Mouse (Mus musculus) heart, embryonic 16.5 days (tissue): ENCODE results near the gene Coro2b. TPM values are rescaled to one million over a fixed set of nuclear protein-coding genes. Genes with fewer than 3 reads are reported as not detected.

Experiments
- ATAC-seq: fragments of 200-750 bp; cut with Nextera tagmentation; replicated peaks from 2 replicates; pipeline ENCODE4 v1.8.0; 2017; ENCODE audit warnings: moderate number of reproducible peaks; ENCODE audit not compliant: insufficient read depth, low FRiP score; ENCODE audit errors: extremely low read depth
- H3K27ac ChIP-seq: fragments of 300-500 bp; sonication (generic); 2 replicates; pipeline ENCODE4 v1.5.1; 2014; ENCODE audit warnings: mild to moderate bottlenecking, low read length, control low read depth, moderate library complexity
- H3K27me3 ChIP-seq: fragments of 300-500 bp; sonication (generic); 2 replicates; pipeline ENCODE4 v1.6.1; 2014; ENCODE audit warnings: low read length, mixed read lengths; ENCODE audit not compliant: control insufficient read depth, insufficient read depth
- H3K36me3 ChIP-seq: fragments of 300-500 bp; sonication (generic); 2 replicates; pipeline ENCODE4 v1.6.1; 2014; ENCODE audit not compliant: control insufficient read depth, insufficient read depth
- H3K4me1 ChIP-seq: fragments of 300-500 bp; sonication (generic); 2 replicates; pipeline ENCODE4 v1.6.1; 2014; ENCODE audit warnings: low read length, mixed read lengths; ENCODE audit not compliant: control insufficient read depth, insufficient read depth
- H3K4me2 ChIP-seq: fragments of 300-500 bp; sonication (generic); 2 replicates; pipeline ENCODE4 v1.6.1; 2014; ENCODE audit warnings: low read depth, mild to moderate bottlenecking, control low read depth, low read length
- H3K4me3 ChIP-seq: fragments of 300-500 bp; sonication (generic); 2 replicates; pipeline ENCODE4 v1.5.1; 2014; ENCODE audit warnings: mild to moderate bottlenecking, control low read depth, low read length
- H3K9ac ChIP-seq: fragments of 300-500 bp; sonication (generic); 2 replicates; pipeline ENCODE4 v1.6.1; 2014; ENCODE audit warnings: low read length, control low read depth
- H3K9me3 ChIP-seq: fragments of 300-500 bp; sonication (generic); replicated peaks from 2 replicates; pipeline ENCODE4 v1.6.1; 2016; ENCODE audit warnings: low read length; ENCODE audit not compliant: control insufficient read depth
- WGBS: fragments of 180-500 bp; shearing (Covaris S2); extraction: QIAGEN DNeasy Blood & Tissue Kit; methylation state at CpG from one replicate; pipeline ENCODE4 v1.1.7; 2014; 5-methylcytosine and 5-hydroxymethylcytosine counted together
- polyA plus RNA-seq: library from polyadenylated mRNA; unstranded; fragments of >200 nt; fragmentation: Nextera tagmentation; extraction: Ambion mirVana; gene quantifications from 2 replicates; pipeline ENCODE4 v1.2.1, GENCODE M21; 2015

Gene Coro2b
- polyA plus RNA-seq, 1 experiment from 2014 or later, result 7.1 TPM

GRCm38 (mm10) chr9:62435613-62436318, 101.1 kb downstream of the Coro2b start:
- H3K9ac ChIP-seq, result peak overlapping the region; percentile 49

GRCm38 (mm10) chr9:62432261-62433060, 104.4 kb downstream of the Coro2b start:
- no peak overlapping the region for H3K4me2 ChIP-seq
- H3K27me3 ChIP-seq, result no peaks in the 10 kb centered on the region
- H3K27ac ChIP-seq, result peak overlapping the region; percentile 18; the same call in 1 of the 2 replicates
- H3K9ac ChIP-seq, result no peak overlapping the region; the same call in 1 of the 2 replicates
- H3K36me3 ChIP-seq, result peaks cover 5% of the 10 kb centered on the region
- H3K4me3 ChIP-seq, result no peak overlapping the region
- H3K4me1 ChIP-seq, result peaks cover 32% of the 10 kb centered on the region
- no peak for ATAC-seq
- H3K9me3 ChIP-seq, result no peaks in the 10 kb centered on the region
- 69% methylated on average over 15 of the region's 15 CpGs for whole genome bisulfite sequencing

More at GRCm38 (mm10) chr9:62435613-62436318, 101.1 kb downstream of the Coro2b start:
- Histone ChIP-seq H3K9me3 (no peaks in the 10 kb centered on the region), H3K27ac (peak overlapping the region; percentile 95), H3K27me3 (no peaks in the 10 kb centered on the region), H3K4me3 (no peak overlapping the region), H3K36me3 (no peaks in the 10 kb centered on the region), H3K4me1 (peaks cover 46% of the 10 kb centered on the region), H3K4me2 (peak overlapping the region; percentile 33)
- 3% methylated on average over 12 of the region's 12 CpGs for WGBS
- ATAC-seq, result peak; percentile 89

- WGBS, result 92% methylated on average over 4 of the region's 4 CpGs
- Histone ChIP-seq H3K36me3 (peaks cover 5% of the 10 kb centered on the region), H3K4me2 (no peak overlapping the region), H3K9me3 (no peaks in the 10 kb centered on the region), H3K27me3 (no peaks in the 10 kb centered on the region), H3K4me1 (peaks cover 19% of the 10 kb centered on the region), H3K27ac (no peak overlapping the region), H3K9ac (no peak overlapping the region), H3K4me3 (no peak overlapping the region)
- ATAC-seq, result no peak
Observed at GRCm38 (mm10) chr9:62430741-62431140, 106.1 kb downstream of the Coro2b start.

GRCm38 (mm10) chr9:62427010-62427409, 109.8 kb downstream of the Coro2b start:
- no peak for ATAC-seq
- Histone ChIP-seq H3K4me1 (no peaks in the 10 kb centered on the region), H3K27me3 (no peaks in the 10 kb centered on the region), H3K9me3 (no peaks in the 10 kb centered on the region), H3K4me2 (no peak overlapping the region), H3K4me3 (no peak overlapping the region), H3K36me3 (peaks cover 5% of the 10 kb centered on the region), H3K27ac (no peak overlapping the region), H3K9ac (no peak overlapping the region)
- 69% methylated on average over 8 of the region's 8 CpGs for WGBS

GRCm38 (mm10) chr9:62426531-62426930, 110.3 kb downstream of the Coro2b start:
- H3K4me1 ChIP-seq, result no peaks in the 10 kb centered on the region
- H3K36me3 ChIP-seq, result peaks cover 5% of the 10 kb centered on the region
- H3K9me3 ChIP-seq, result no peaks in the 10 kb centered on the region
- H3K9ac ChIP-seq, result no peak overlapping the region
- no peak overlapping the region for H3K4me3 ChIP-seq
- H3K4me2 ChIP-seq, result no peak overlapping the region
- no peak overlapping the region for H3K27ac ChIP-seq
- 91% methylated on average over 6 of the region's 6 CpGs for WGBS
- ATAC-seq, result no peak
- no peaks in the 10 kb centered on the region for H3K27me3 ChIP-seq

GRCm38 (mm10) chr9:62426021-62426420, 110.8 kb downstream of the Coro2b start:
- no peak overlapping the region for H3K9ac ChIP-seq

GRCm38 (mm10) chr9:62425265-62425664, 111.6 kb downstream of the Coro2b start:
- H3K27me3 ChIP-seq, result no peaks in the 10 kb centered on the region
- no peak for ATAC-seq
- peak overlapping the region; percentile 40 for H3K27ac ChIP-seq
- H3K4me3 ChIP-seq, result no peak overlapping the region
- H3K4me1 ChIP-seq, result peaks cover 5% of the 10 kb centered on the region; the same call in 1 of the 2 replicates
- peaks cover 4% of the 10 kb centered on the region for H3K36me3 ChIP-seq
- H3K9me3 ChIP-seq, result no peaks in the 10 kb centered on the region
- H3K9ac ChIP-seq, result no peak overlapping the region
- WGBS, result 38% methylated on average over 5 of the region's 5 CpGs
- no peak overlapping the region for H3K4me2 ChIP-seq

More at GRCm38 (mm10) chr9:62426021-62426420, 110.8 kb downstream of the Coro2b start:
- Histone ChIP-seq H3K4me2 (no peak overlapping the region), H3K9me3 (no peaks in the 10 kb centered on the region), H3K27me3 (no peaks in the 10 kb centered on the region), H3K27ac (no peak overlapping the region), H3K36me3 (peaks cover 5% of the 10 kb centered on the region), H3K4me1 (0 out of 2 replicates have a peak, but pooled peaks cover 3% of the 10 kb centered on the region), H3K4me3 (no peak overlapping the region)
- 81% methylated on average over 19 of the region's 19 CpGs for WGBS
- ATAC-seq, result no peak

GRCm38 (mm10) chr9:62423871-62424270, 113.0 kb downstream of the Coro2b start:
- H3K4me3 ChIP-seq, result no peak overlapping the region
- no peak overlapping the region for H3K4me2 ChIP-seq
- H3K27me3 ChIP-seq, result no peaks in the 10 kb centered on the region
- H3K36me3 ChIP-seq, result no peaks in the 10 kb centered on the region
- H3K27ac ChIP-seq, result no peak overlapping the region
- WGBS, result 93% methylated on average over 10 of the region's 10 CpGs
- H3K4me1 ChIP-seq, result peaks cover 5% of the 10 kb centered on the region; the same call in 1 of the 2 replicates
- peaks cover under 1% of the 10 kb centered on the region; the same call in 1 of the 2 replicates for H3K9me3 ChIP-seq
- no peak for ATAC-seq
- H3K9ac ChIP-seq, result no peak overlapping the region

- Histone ChIP-seq H3K36me3 (no peaks in the 10 kb centered on the region), H3K9me3 (peaks cover 3% of the 10 kb centered on the region), H3K4me2 (no peak overlapping the region), H3K4me3 (no peak overlapping the region), H3K4me1 (peaks cover 5% of the 10 kb centered on the region; the same call in 1 of the 2 replicates), H3K27ac (no peak overlapping the region), H3K9ac (no peak overlapping the region), H3K27me3 (no peaks in the 10 kb centered on the region)
- no peak for ATAC-seq
- WGBS, result 60% methylated on average over 10 of the region's 10 CpGs
Observed at GRCm38 (mm10) chr9:62422926-62423325, 113.9 kb downstream of the Coro2b start.
